Mouse (Mus musculus) hindbrain, embryonic 11.5 days (tissue): ENCODE results near the gene Fam131b. TPM values are rescaled to one million over a fixed set of nuclear protein-coding genes. Genes with fewer than 3 reads are reported as not detected.

Source experiments
- polyA plus RNA-seq: library from polyadenylated mRNA; unstranded; fragments of >200 nt; fragmentation: Nextera tagmentation; extraction: Ambion mirVana; gene quantifications from 2 replicates; pipeline ENCODE4 v1.2.1, GENCODE M21; 2014

The Fam131b gene
- polyA plus RNA-seq, 1 experiment from 2014 or later = 3.1 TPM

Other genes with a start within 250 kb of the Fam131b start
- not detected in 2 replicates for gene Tas2r139, start 183.7 kb downstream of the Fam131b start, polyA plus RNA-seq
- not detected in 2 replicates for gene Tas2r144, start 109.3 kb downstream of the Fam131b start, polyA plus RNA-seq
- gene Gstk1, start 78.7 kb downstream of the Fam131b start, polyA plus RNA-seq = 15.7 and 20.2 TPM in 2 replicates
- 0.63 and 0.86 TPM in 2 replicates for gene Tmem139, start 62.7 kb downstream of the Fam131b start, polyA plus RNA-seq
- 59.7 and 67.8 TPM in 2 replicates for gene Casp2, start 59.7 kb downstream of the Fam131b start, polyA plus RNA-seq
- 1.4 and 1.5 TPM in 2 replicates for gene Clcn1, start 38.0 kb downstream of the Fam131b start, polyA plus RNA-seq
- 57.5 and 60.1 TPM in 2 replicates for gene Zyx, start 25.0 kb upstream of the Fam131b start, polyA plus RNA-seq
- 0.43 and 1.3 TPM in 2 replicates for gene Epha1, start 48.6 kb upstream of the Fam131b start, polyA plus RNA-seq
- gene Tas2r143, start 75.6 kb upstream of the Fam131b start, polyA plus RNA-seq = not detected in 2 replicates
- 0.15 TPM in 1 of 2 replicates, not detected in the other for gene Tas2r135, start 80.8 kb upstream of the Fam131b start, polyA plus RNA-seq
- not detected in 2 replicates for gene Tas2r126, start 109.9 kb upstream of the Fam131b start, polyA plus RNA-seq
- gene Olfr458, start 140.6 kb upstream of the Fam131b start, polyA plus RNA-seq = not detected in 2 replicates
- not detected in 2 replicates for gene Olfr457, start 151.7 kb upstream of the Fam131b start, polyA plus RNA-seq
- gene Olfr456, start 162.6 kb upstream of the Fam131b start, polyA plus RNA-seq = not detected in 2 replicates
- not detected in 2 replicates for gene Olfr455, start 222.9 kb upstream of the Fam131b start, polyA plus RNA-seq